Mouse (Mus musculus) ES-E14 (cell line): ENCODE results near the gene Zrsr2. TPM values are rescaled to one million over a fixed set of nuclear protein-coding genes. Genes with fewer than 3 reads are reported as not detected.

Experiments
- DNase-seq: peaks from one replicate; pipeline ENCODE4 v3.0.0-alpha.2; 2013; ENCODE audit warnings: low read depth, low spot score
- H3K27ac ChIP-seq: 2 replicates; pipeline ENCODE4 v1.5.1; 2012; ENCODE audit warnings: low read depth, mild to moderate bottlenecking, low read length, moderate library complexity, mixed read lengths; ENCODE audit not compliant: poor library complexity, insufficient read depth, severe bottlenecking
- H3K36me3 ChIP-seq: 2 replicates; pipeline ENCODE4 v1.6.1; 2012; ENCODE audit warnings: mild to moderate bottlenecking, low read length, moderate library complexity, mixed read lengths; ENCODE audit not compliant: control insufficient read depth, poor library complexity, insufficient read depth, severe bottlenecking
- H3K4me1 ChIP-seq, 2 experiments: fragments of 150-350 bp in 1 of 2; sonication (generic) in 1 of 2; 2 replicates each; pipeline ENCODE4 v1.6.1; 2012; ENCODE audit warnings: low read length in 2 of 2, mild to moderate bottlenecking in 1 of 2, mixed read lengths in 1 of 2; ENCODE audit not compliant: control insufficient read depth in 2 of 2, insufficient read depth in 2 of 2, poor library complexity in 1 of 2
- H3K4me3 ChIP-seq, 2 experiments: fragments of 150-350 bp in 1 of 2; sonication (generic) in 1 of 2; 2 replicates each; pipeline ENCODE4 v1.5.1; 2012; ENCODE audit warnings: low read length in 2 of 2, low read depth in 1 of 2, mild to moderate bottlenecking in 1 of 2, mixed read lengths in 1 of 2; ENCODE audit not compliant: insufficient read depth in 1 of 2, poor library complexity in 1 of 2, severe bottlenecking in 1 of 2
- H3K9ac ChIP-seq: 2 replicates; pipeline ENCODE4 v1.6.1; 2012; ENCODE audit warnings: low read depth, mild to moderate bottlenecking, low read length, mixed read lengths; ENCODE audit not compliant: poor library complexity, insufficient read depth, severe bottlenecking
- H3K9me3 ChIP-seq: fragments of 150-350 bp; sonication (generic); 2 replicates; pipeline ENCODE4 v1.6.1; 2012; ENCODE audit warnings: low read depth, mild to moderate bottlenecking, low read length; ENCODE audit not compliant: control insufficient read depth, insufficient read depth
- CHD2 ChIP-seq: IDR thresholded peaks from 2 replicates; pipeline ENCODE4 v1.6.1; 2014; ENCODE audit warnings: mild to moderate bottlenecking, low read depth, low read length, inconsistent platforms
- HCFC1 ChIP-seq: IDR thresholded peaks from 2 replicates; pipeline ENCODE4 v1.6.1; 2012; ENCODE audit warnings: low read length, inconsistent platforms, borderline replicate concordance; ENCODE audit not compliant: insufficient read depth
- MAFK ChIP-seq: IDR thresholded peaks from 2 replicates; pipeline ENCODE4 v1.6.1; 2014; ENCODE audit warnings: mild to moderate bottlenecking, low read depth, low read length, inconsistent platforms; ENCODE audit not compliant: insufficient read depth
- ZC3H11A ChIP-seq: IDR thresholded peaks from 2 replicates; pipeline ENCODE4 v1.6.1; 2012; ENCODE audit warnings: low read depth, mild to moderate bottlenecking, inconsistent platforms, low read length, borderline replicate concordance
- ZNF384 ChIP-seq: IDR thresholded peaks from 2 replicates; pipeline ENCODE4 v1.6.1; 2012; ENCODE audit warnings: low read depth, low read length, inconsistent platforms
- in situ Hi-C, 2 experiments: fragments of 600-800 bp; cut with MboI; formaldehyde crosslinking; loops; one replicate each; pipeline ENCODE4 v1.15.1; 2025; ENCODE audit warnings: low sequenced_read_pairs in 2 of 2, inconsistent platforms in 1 of 2; ENCODE audit not compliant: unreplicated experiment in 2 of 2
- total RNA-seq: library from RNA; depleted of rRNA; stranded (reverse); fragments of 300-350 nt; gene quantifications from 2 replicates; pipeline ENCODE4 v1.2.3, GENCODE M21; 2012

Zrsr2 gene
- total RNA-seq, 1 experiment, result 36.9 TPM

GRCm38 (mm10) chrX:163987718-163988374 lies 29.4 kb upstream of the Zrsr2 start:
- Histone ChIP-seq H3K36me3 (no peaks in the 10 kb centered on the region), H3K4me3 (no peak overlapping the region), H3K4me1 (no peaks in the 10 kb centered on the region), H3K27ac (no peak overlapping the region), H3K9me3 (no peaks in the 10 kb centered on the region), H3K9ac (no peak overlapping the region)
- no peak for DNase-seq
- in situ Hi-C loops, result no loop called here
- no peak for TF ChIP-seq HCFC1
- no peak for TF ChIP-seq CHD2
- TF ChIP-seq ZC3H11A, result no peak
- no peak for TF ChIP-seq MAFK
- TF ChIP-seq ZNF384, result no peak

GRCm38 (mm10) chrX:163982129-163982528 lies 23.7 kb upstream of the Zrsr2 start:
- H3K4me1 ChIP-seq, result no peaks in the 10 kb centered on the region
- in situ Hi-C loops, result no loop called here
- TF ChIP-seq MAFK (no peak), ZC3H11A (no peak), ZNF384 (no peak), HCFC1 (no peak), CHD2 (no peak)
- no peaks in the 10 kb centered on the region for H3K36me3 ChIP-seq
- H3K27ac ChIP-seq, result no peak overlapping the region
- DNase-seq, result no peak
- no peak overlapping the region for H3K9ac ChIP-seq
- no peak overlapping the region for H3K4me3 ChIP-seq
- H3K9me3 ChIP-seq, result no peaks in the 10 kb centered on the region

- Histone ChIP-seq H3K9ac (no peak overlapping the region), H3K36me3 (no peaks in the 10 kb centered on the region), H3K27ac (no peak overlapping the region), H3K9me3 (no peaks in the 10 kb centered on the region), H3K4me3 (no peak overlapping the region), H3K4me1 (no peaks in the 10 kb centered on the region)
- in situ Hi-C loops, result no loop called here
- no peak for DNase-seq
- TF ChIP-seq CHD2 (no peak), ZNF384 (no peak), HCFC1 (no peak), ZC3H11A (no peak), MAFK (no peak)
Measured at GRCm38 (mm10) chrX:163981500-163981899, 23.0 kb upstream of the Zrsr2 start.

GRCm38 (mm10) chrX:163981092-163981491 lies 22.6 kb upstream of the Zrsr2 start:
- in situ Hi-C loops, result no loop called here
- TF ChIP-seq CHD2, result no peak

More at GRCm38 (mm10) chrX:163981092-163981491, 22.6 kb upstream of the Zrsr2 start:
- no peak for DNase-seq
- Histone ChIP-seq H3K9ac (no peak overlapping the region), H3K36me3 (no peaks in the 10 kb centered on the region), H3K9me3 (no peaks in the 10 kb centered on the region), H3K4me1 (no peaks in the 10 kb centered on the region), H3K4me3 (no peak overlapping the region), H3K27ac (no peak overlapping the region)
